In genomic region chr6:120222669-120223068, GRCm38 (mm10) we compare ENCODE assay signal across 8 mouse cellular contexts.
DNase-seq lines count a peak whose midpoint lies in the region; ATAC-seq and TF ChIP-seq lines count a peak whose summit lies in the region.

No protein-coding gene starts in this region.

- 17% methylated on average over 6 of the region's 6 CpGs for WGBS in kidney, embryonic 16.5 days
- WGBS in liver, embryonic 11.5 days = 20% methylated on average over 6 of the region's 6 CpGs
- 29% methylated on average over 6 of the region's 6 CpGs for WGBS in midbrain, embryonic 15.5 days

- H3K9ac ChIP-seq in kidney, embryonic 16.5 days (replicated peaks; ENCODE audit: low read length) = no peak overlapping the region
- H3K9ac ChIP-seq in liver, embryonic 11.5 days (ENCODE audit: low read depth, low read length) = no peak overlapping the region
- H3K9ac ChIP-seq in midbrain, embryonic 15.5 days = no peak overlapping the region

- no peak overlapping the region for H3K4me3 ChIP-seq in C2C12 (ENCODE audit: insufficient read depth, poor library complexity, severe bottlenecking)
- no peak overlapping the region for H3K4me3 ChIP-seq in kidney, embryonic 16.5 days (ENCODE audit: low read length)
- no peak overlapping the region for H3K4me3 ChIP-seq in liver, embryonic 11.5 days (ENCODE audit: low read depth, low read length)
- no peak overlapping the region for H3K4me3 ChIP-seq in midbrain, embryonic 15.5 days

- peak; percentile 61 for ATAC-seq in kidney, embryonic 16.5 days (ENCODE audit: low FRiP score, low TSS enrichment)
- ATAC-seq in liver, embryonic 11.5 days (replicated peaks; ENCODE audit: low FRiP score) = peak; percentile 53; the same call in 1 of the 2 replicates
- no peak for ATAC-seq in midbrain, embryonic 15.5 days (replicated peaks)

- no peaks in the 10 kb centered on the region for H3K27me3 ChIP-seq in C2C12 (ENCODE audit: control insufficient read depth, insufficient read depth, insufficient read length)
- H3K27me3 ChIP-seq in kidney, embryonic 16.5 days (ENCODE audit: insufficient read depth, low read length) = no peaks in the 10 kb centered on the region
- H3K27me3 ChIP-seq in liver, embryonic 11.5 days (replicated peaks; ENCODE audit: control insufficient read depth, insufficient read depth, low read length) = no peaks in the 10 kb centered on the region
- H3K27me3 ChIP-seq in midbrain, embryonic 15.5 days (replicated peaks) = no peaks in the 10 kb centered on the region

- H3K79me2 ChIP-seq in C2C12 (ENCODE audit: control insufficient read depth, insufficient read depth) = no peaks in the 10 kb centered on the region

- TF ChIP-seq CTCF in C2C12 (IDR thresholded peaks at IDR 0.05; ENCODE audit: control insufficient read depth, insufficient read depth, insufficient read length) = peak; percentile 61
- peak; percentile 55; the same call in 1 of the 2 replicates for TF ChIP-seq CTCF in brain, embryonic 14.5 days (IDR thresholded peaks at IDR 0.05; ENCODE audit: borderline replicate concordance, extremely low read depth, insufficient read depth, insufficient read length)

- no peaks in the 10 kb centered on the region for H3K36me3 ChIP-seq in C2C12 (ENCODE audit: control insufficient read depth, insufficient read depth)
- no peaks in the 10 kb centered on the region for H3K36me3 ChIP-seq in kidney, embryonic 16.5 days (ENCODE audit: insufficient read depth, low read length)
- H3K36me3 ChIP-seq in liver, embryonic 11.5 days (ENCODE audit: control insufficient read depth, insufficient read depth, low read length) = no peaks in the 10 kb centered on the region
- no peaks in the 10 kb centered on the region for H3K36me3 ChIP-seq in midbrain, embryonic 15.5 days (replicated peaks)

- H3ac ChIP-seq in C2C12 (ENCODE audit: control insufficient read depth, insufficient read length, low read depth) = no peak overlapping the region

- no peak overlapping the region for H3K27ac ChIP-seq in kidney, embryonic 16.5 days (ENCODE audit: low read length)
- no peak overlapping the region for H3K27ac ChIP-seq in liver, embryonic 11.5 days (ENCODE audit: low read depth, low read length)
- H3K27ac ChIP-seq in midbrain, embryonic 15.5 days = no peak overlapping the region

- peaks cover 10% of the 10 kb centered on the region for H3K4me1 ChIP-seq in kidney, embryonic 16.5 days (ENCODE audit: insufficient read depth, low read length)
- peaks cover under 1% of the 10 kb centered on the region for H3K4me1 ChIP-seq in liver, embryonic 11.5 days (replicated peaks; ENCODE audit: control insufficient read depth, insufficient read depth, low read length)
- H3K4me1 ChIP-seq in midbrain, embryonic 15.5 days = no peaks in the 10 kb centered on the region

- peak; percentile 76 for DNase-seq in 3T3-L1 (ENCODE audit: low read depth, low spot score)
- DNase-seq in brain, embryonic 14.5 days (ENCODE audit: low read depth) = peak; percentile 44
- DNase-seq in frontal cortex, adult 2 months (ENCODE audit: extremely low spot score in 1 of 2, low spot score in 1 of 2) = peak; percentile 14 to 74
- DNase-seq in liver, embryonic 11.5 days (ENCODE audit: low spot score) = no peak
- peak; percentile 23 for DNase-seq in right cerebral cortex, postnatal 25 days

- no peak for TF ChIP-seq POLR2A in brain, embryonic 14.5 days (IDR thresholded peaks at IDR 0.05; ENCODE audit: borderline replicate concordance, extremely low read depth, insufficient read depth, insufficient read length, poor library complexity, severe bottlenecking)

- H3K4me2 ChIP-seq in kidney, embryonic 16.5 days (replicated peaks; ENCODE audit: low read depth, low read length) = no peak overlapping the region
- H3K4me2 ChIP-seq in liver, embryonic 11.5 days = no peak overlapping the region
- no peak overlapping the region for H3K4me2 ChIP-seq in midbrain, embryonic 15.5 days

- no peaks in the 10 kb centered on the region for H3K79me3 ChIP-seq in C2C12 (ENCODE audit: low read depth)

- no peaks in the 10 kb centered on the region for H3K9me3 ChIP-seq in kidney, embryonic 16.5 days (ENCODE audit: low read length)
- no peaks in the 10 kb centered on the region for H3K9me3 ChIP-seq in liver, embryonic 11.5 days (ENCODE audit: control insufficient read depth, low read length)
- no peaks in the 10 kb centered on the region for H3K9me3 ChIP-seq in midbrain, embryonic 15.5 days

TF ChIP-seq in C2C12, 6 proteins besides CTCF, POLR2A, EP300 and RAD21:
- TF ChIP-seq MAX (IDR thresholded peaks at IDR 0.05) = no peak
- TF ChIP-seq MYOG (IDR thresholded peaks at IDR 0.05; ENCODE audit: control insufficient read depth, extremely low read depth, insufficient read length) = no peak
- TF ChIP-seq USF1 (IDR thresholded peaks at IDR 0.05; ENCODE audit: low read depth) = no peak
- TF ChIP-seq MYOD1 (IDR thresholded peaks at IDR 0.05; ENCODE audit: control insufficient read depth, insufficient read length, low read depth) = no peak
- TF ChIP-seq CEBPB (IDR thresholded peaks at IDR 0.05; ENCODE audit: low read depth) = no peak
- TF ChIP-seq FOSL1 (IDR thresholded peaks at IDR 0.05; ENCODE audit: insufficient read depth, low read length, poor library complexity, severe bottlenecking) = no peak
